9 mouse cellular contexts compared by ENCODE assay signal in the genomic region with DNA sequence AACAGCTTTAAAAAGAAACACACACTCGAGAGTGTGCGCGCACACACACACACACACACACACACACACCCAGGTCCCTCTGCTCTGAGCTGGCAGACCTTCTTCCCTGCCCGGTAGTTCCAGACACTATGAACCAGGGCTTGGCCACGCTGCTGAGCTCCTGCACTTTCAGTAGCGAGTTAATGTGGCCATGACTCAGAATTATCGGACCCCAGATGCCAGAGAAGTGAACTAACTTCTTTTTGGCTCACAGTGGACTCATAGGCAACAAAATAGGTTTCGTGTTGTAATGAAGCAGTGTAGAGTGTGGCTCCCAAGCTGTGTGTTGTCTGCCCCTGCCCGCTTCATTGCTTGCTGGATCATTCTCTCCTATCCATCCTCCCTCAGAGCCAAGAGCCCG.
A peak's percentile ranks its signal among the peaks of the same experiment; 100 is the strongest.
DNase-seq lines count a peak whose midpoint lies in the region; ATAC-seq and TF ChIP-seq lines count a peak whose summit lies in the region.
"Had no signal": no experiment of that assay in that cellular context is flagged by ENCODE, and none has a peak within 500 bp of the region (broad histone marks: within the 10 kb centered on the region; RNA-seq: fewer than 3 reads in every experiment).

No protein-coding gene starts in this region.

- no peaks in the 10 kb centered on the region for H3K9me3 ChIP-seq in midbrain, postnatal 0 days (ENCODE audit: low read length)
- no peaks in the 10 kb centered on the region for H3K9me3 ChIP-seq in midbrain, embryonic 16.5 days (replicated peaks; ENCODE audit: control insufficient read depth, low read length, poor library complexity, severe bottlenecking)
- no peaks in the 10 kb centered on the region for H3K9me3 ChIP-seq in heart, embryonic 13.5 days
- H3K9me3 ChIP-seq: liver, embryonic 15.5 days had no signal

- H3K9ac ChIP-seq in midbrain, postnatal 0 days (replicated peaks; ENCODE audit: low read length, poor library complexity, severe bottlenecking), result no peak overlapping the region
- H3K9ac ChIP-seq in midbrain, embryonic 16.5 days (ENCODE audit: low read depth, low read length), result no peak overlapping the region
- 0 out of 2 replicates have a peak overlapping the region, but pooled peaks have one; percentile 47 for H3K9ac ChIP-seq in heart, embryonic 13.5 days
- H3K9ac ChIP-seq: liver, embryonic 15.5 days had no signal

- no peaks in the 10 kb centered on the region for H3K36me3 ChIP-seq in midbrain, postnatal 0 days (ENCODE audit: insufficient read depth, low read length)
- no peaks in the 10 kb centered on the region for H3K36me3 ChIP-seq in midbrain, embryonic 16.5 days (ENCODE audit: control insufficient read depth, insufficient read depth, low read length)
- H3K36me3 ChIP-seq in heart, embryonic 13.5 days, result 0 out of 2 replicates have a peak, but pooled peaks cover 2% of the 10 kb centered on the region
- H3K36me3 ChIP-seq: liver, embryonic 15.5 days had no signal

- no peak overlapping the region for H3K4me2 ChIP-seq in midbrain, postnatal 0 days (ENCODE audit: low read depth, low read length, poor library complexity, severe bottlenecking)
- H3K4me2 ChIP-seq in midbrain, embryonic 16.5 days (ENCODE audit: low read length), result no peak overlapping the region
- no peak overlapping the region for H3K4me2 ChIP-seq in heart, embryonic 13.5 days
- H3K4me2 ChIP-seq: liver, embryonic 15.5 days had no signal

- ATAC-seq in midbrain, postnatal 0 days (ENCODE audit: low FRiP score), result 0 out of 2 replicates have a peak, but pooled peaks have one; percentile 41
- no peak for ATAC-seq in midbrain, embryonic 16.5 days
- ATAC-seq in heart, embryonic 13.5 days (ENCODE audit: extremely low read depth, insufficient number of reproducible peaks, low FRiP score, low TSS enrichment), result no peak

- no peak overlapping the region for H3K4me3 ChIP-seq in midbrain, postnatal 0 days (ENCODE audit: low read depth, low read length)
- H3K4me3 ChIP-seq in midbrain, embryonic 16.5 days (ENCODE audit: low read depth, low read length), result no peak overlapping the region
- no peak overlapping the region for H3K4me3 ChIP-seq in heart, embryonic 13.5 days
- H3K4me3 ChIP-seq in cerebellum, adult 2 months (replicated peaks; ENCODE audit: insufficient read depth, low read depth, low read length), result no peak overlapping the region
- H3K4me3 ChIP-seq: liver, embryonic 15.5 days had no signal

- no peak overlapping the region for H3K27ac ChIP-seq in midbrain, postnatal 0 days (ENCODE audit: low read depth, low read length)
- no peak overlapping the region for H3K27ac ChIP-seq in midbrain, embryonic 16.5 days (ENCODE audit: low read length)
- H3K27ac ChIP-seq in heart, embryonic 13.5 days (replicated peaks), result peak overlapping the region; percentile 64
- no peak overlapping the region for H3K27ac ChIP-seq in cerebellum, adult 2 months (ENCODE audit: insufficient read depth, low read length)
- H3K27ac ChIP-seq: liver, embryonic 15.5 days had no signal

- TF ChIP-seq POLR2A in cerebellum, adult 2 months (IDR thresholded peaks at IDR 0.05; ENCODE audit: borderline replicate concordance, insufficient read depth, low read length), result no peak

- no peaks in the 10 kb centered on the region for H3K4me1 ChIP-seq in midbrain, postnatal 0 days (ENCODE audit: insufficient read depth, low read length)
- H3K4me1 ChIP-seq in midbrain, embryonic 16.5 days (ENCODE audit: control insufficient read depth, insufficient read depth, low read length), result no peaks in the 10 kb centered on the region
- H3K4me1 ChIP-seq in heart, embryonic 13.5 days, result peaks cover 40% of the 10 kb centered on the region
- H3K4me1 ChIP-seq in cerebellum, adult 2 months (ENCODE audit: control insufficient read depth, insufficient read depth, low read length), result no peaks in the 10 kb centered on the region
- H3K4me1 ChIP-seq: liver, embryonic 15.5 days had no signal

- H3K27me3 ChIP-seq in midbrain, postnatal 0 days (ENCODE audit: insufficient read depth, low read length), result no peaks in the 10 kb centered on the region
- no peaks in the 10 kb centered on the region for H3K27me3 ChIP-seq in midbrain, embryonic 16.5 days (ENCODE audit: control insufficient read depth, insufficient read depth, low read depth, low read length)
- H3K27me3 ChIP-seq in heart, embryonic 13.5 days (replicated peaks), result no peaks in the 10 kb centered on the region
- H3K27me3 ChIP-seq in cerebellum, adult 2 months (ENCODE audit: control insufficient read depth, insufficient read depth, low read length), result no peaks in the 10 kb centered on the region
- H3K27me3 ChIP-seq: liver, embryonic 15.5 days had no signal

- peak; percentile 24 for DNase-seq in gastrocnemius, postnatal 25 days
- DNase-seq in gastrocnemius, postnatal 10 days, result no peak
- peak; percentile 22 for DNase-seq in midbrain, postnatal 0 days (ENCODE audit: low spot score)
- DNase-seq in skeletal muscle tissue, adult 2 months (ENCODE audit: low read depth, low spot score), result peak; percentile 38
- DNase-seq in cerebellum, adult 2 months, result no peak
- no peak for DNase-seq in right cerebral cortex, postnatal 36 days (ENCODE audit: low spot score in 2 of 2)

- TF ChIP-seq CTCF in midbrain, postnatal 0 days (IDR thresholded peaks at IDR 0.05), result no peak
- no peak for TF ChIP-seq CTCF in cerebellum, adult 2 months (IDR thresholded peaks at IDR 0.05; ENCODE audit: borderline replicate concordance, insufficient read depth, low read depth, low read length)

- WGBS in midbrain, postnatal 0 days, result 76% methylated on average over 10 of the region's 10 CpGs
- 83% methylated on average over 10 of the region's 10 CpGs for WGBS in midbrain, embryonic 16.5 days
- WGBS in heart, embryonic 13.5 days, result 71% methylated on average over 10 of the region's 10 CpGs
- WGBS in cerebellum, adult 2 months, result 59% methylated on average over 10 of the region's 10 CpGs

Comparison
In these comparisons a context has a peak if more than half of its experiments do, and no peak if none do; other contexts are left out.
1. DNase-seq: peak in gastrocnemius, postnatal 25 days (single experiment), midbrain, postnatal 0 days (single experiment) and skeletal muscle tissue, adult 2 months (single experiment); none in gastrocnemius, postnatal 10 days (single experiment), cerebellum, adult 2 months (0 of 2) and right cerebral cortex, postnatal 36 days (0 of 2).